Mouse (Mus musculus) kidney, adult 9 months (tissue): ENCODE measurements around the gene Phyhipl.

Experiments
- DNase-seq: peaks from one replicate; pipeline ENCODE4 v3.0.0; 2022

Phyhipl gene

DNA sequence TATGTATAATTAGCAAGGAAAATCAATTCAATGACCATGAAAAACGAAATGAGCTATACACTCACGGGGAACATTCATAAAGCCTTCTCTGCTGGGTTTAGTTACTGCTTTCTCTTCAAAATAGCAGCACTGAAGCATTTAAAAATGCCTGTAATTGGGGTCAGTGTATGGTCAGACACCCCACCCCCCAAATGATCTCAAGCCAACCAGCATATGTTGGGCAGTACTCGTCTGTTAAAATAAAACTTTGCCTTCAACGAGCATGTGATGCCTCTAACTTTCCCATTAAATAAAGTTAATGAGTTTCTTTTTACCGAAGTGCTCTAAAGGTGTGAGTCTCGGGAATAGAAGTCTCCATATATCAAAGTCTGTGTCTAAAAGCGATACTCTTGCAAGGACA lies at the start of gene Phyhipl:
Gene Phyhipl, minus strand, starts transcription at position 138 of the 400 bp plus-strand sequence.
- peak; percentile 92 for DNase-seq

DNA sequence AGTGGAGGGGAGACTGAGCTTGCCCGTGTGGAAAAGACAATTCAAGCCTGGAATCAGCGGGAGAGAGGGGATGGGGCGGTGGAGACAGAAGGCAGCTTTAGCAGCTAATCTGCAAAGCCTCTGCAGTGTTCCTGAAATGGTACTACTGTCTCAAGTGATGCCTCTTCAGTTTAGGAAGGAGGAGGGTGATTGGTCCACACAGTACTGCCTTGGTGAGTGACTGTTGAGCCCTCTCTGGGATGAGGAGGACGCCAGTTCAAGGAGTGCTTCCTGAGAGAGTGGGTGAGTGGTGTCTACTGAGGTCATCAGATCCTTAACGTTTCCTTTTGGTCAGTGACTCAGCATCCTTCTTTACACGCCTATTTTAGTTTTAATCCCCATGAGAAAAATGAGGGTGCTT lies 47.4 kb upstream of the Phyhipl start:
- DNase-seq = no peak

DNA sequence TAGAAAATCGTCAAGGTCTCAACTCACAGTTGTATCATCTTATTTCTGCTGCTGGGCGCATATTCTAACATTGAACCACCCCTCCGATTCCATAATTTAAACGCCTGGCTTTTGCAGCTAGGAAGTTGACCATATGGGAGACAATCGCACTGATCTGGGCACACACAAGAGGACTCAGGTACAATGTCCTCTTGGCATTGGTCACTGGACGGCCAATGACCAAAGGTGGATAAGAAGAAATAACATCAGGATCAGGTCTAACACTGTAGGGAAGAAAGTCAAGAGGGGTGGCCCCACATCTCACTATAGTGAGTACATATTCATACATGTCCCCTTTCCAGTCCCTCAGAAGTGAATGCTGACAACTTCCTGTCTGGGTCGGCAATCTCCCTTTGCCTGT lies 43.8 kb upstream of the Phyhipl start:
- DNase-seq = peak; percentile 79

DNA sequence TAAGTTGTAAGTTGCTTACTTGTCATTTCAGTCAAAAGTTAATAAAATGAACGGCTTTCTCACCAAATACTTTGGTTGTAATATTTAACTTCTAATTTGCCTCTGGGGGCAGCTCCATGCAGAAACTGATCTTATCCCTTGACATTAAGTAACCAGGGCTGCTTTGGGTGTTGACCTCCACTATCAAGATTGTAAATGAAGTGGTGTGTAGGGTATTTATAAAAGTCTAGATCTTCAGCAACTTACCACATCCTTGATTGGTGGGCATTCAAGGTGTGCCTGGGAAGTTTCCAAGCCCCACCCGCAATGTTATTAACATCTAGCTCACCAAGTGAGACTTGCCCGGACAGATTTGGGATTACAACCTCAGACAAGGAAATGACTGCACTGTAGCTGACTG lies 42.2 kb upstream of the Phyhipl start:
- DNase-seq = peak; percentile 77

DNA sequence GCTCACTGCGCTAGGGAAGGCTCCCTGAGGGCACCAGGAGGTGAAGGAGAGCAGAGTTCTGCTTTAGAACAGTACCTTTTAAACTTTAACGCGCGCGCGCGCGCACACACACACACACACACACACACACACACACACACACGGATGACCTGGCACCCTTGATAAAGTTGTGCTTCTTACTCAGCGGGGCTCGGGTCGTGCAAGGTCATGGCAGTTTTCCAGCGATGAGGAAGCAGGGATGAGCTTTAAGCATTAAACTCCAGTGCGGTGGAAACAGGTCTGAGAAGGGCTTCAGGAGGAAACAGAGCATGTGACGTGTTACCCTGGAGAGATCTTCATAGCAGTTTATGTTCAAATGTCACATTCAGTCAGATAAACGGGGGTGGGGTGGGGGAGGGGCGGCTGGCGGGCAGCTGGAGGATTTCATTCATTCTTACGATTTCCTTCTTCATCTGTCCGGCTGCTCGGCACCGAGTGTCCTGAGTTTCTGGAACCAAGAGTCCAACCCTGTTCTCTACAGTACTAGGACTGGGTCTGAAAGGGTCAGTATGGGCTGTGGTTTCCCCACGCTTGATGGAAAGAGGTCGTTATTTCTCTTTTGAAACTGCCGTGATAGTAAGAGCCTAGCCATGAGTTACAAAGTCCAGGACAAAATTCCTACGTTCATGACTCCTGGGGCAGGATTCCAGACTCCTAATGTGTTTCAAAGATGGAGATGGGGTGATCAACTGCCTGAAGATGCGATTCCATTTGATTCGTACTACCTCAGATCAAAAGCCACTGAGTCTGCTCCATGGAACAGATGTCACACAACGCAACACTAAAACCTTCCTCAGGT lies 41.2 kb upstream of the Phyhipl start:
- peak; percentile 91 for DNase-seq

DNA sequence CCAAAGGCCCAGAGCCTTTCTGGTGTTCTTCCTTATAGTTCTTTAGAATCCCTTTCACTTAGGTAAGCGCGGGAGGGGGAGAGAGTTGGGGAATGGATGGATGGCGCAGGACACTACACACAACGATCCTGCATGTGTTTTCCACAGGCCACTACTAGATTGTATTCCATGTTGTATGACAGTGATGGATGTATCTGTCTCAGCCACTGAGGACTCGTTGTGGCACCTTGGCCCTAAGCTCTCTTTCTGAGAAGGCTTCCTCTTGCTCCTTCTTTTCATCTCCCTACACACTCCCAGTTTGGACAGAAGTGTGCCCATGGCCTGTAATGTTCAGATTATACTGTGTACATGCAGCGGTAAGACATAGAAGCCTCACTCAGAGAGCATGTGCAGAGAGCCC lies 33.6 kb upstream of the Phyhipl start:
- no peak for DNase-seq

DNA sequence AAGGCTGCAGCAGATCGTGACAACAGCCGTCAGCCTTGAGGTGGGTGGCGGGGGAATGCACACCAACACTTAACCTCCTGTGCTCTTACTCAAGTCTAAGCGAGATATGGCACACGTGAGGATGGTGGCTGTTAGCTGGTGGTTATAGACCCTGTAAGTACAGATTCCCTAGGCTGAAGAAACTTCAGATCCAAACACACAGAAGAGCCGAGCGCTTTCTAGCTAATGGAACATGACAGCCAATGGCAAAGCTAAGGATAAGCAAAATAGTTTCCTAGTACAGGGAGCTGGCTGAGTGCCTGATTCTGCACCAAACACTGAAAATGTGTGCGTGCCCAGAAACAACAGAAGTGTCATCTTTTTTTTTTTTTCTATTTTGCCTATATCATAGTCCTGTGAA lies 33.1 kb upstream of the Phyhipl start:
- DNase-seq = no peak

DNA sequence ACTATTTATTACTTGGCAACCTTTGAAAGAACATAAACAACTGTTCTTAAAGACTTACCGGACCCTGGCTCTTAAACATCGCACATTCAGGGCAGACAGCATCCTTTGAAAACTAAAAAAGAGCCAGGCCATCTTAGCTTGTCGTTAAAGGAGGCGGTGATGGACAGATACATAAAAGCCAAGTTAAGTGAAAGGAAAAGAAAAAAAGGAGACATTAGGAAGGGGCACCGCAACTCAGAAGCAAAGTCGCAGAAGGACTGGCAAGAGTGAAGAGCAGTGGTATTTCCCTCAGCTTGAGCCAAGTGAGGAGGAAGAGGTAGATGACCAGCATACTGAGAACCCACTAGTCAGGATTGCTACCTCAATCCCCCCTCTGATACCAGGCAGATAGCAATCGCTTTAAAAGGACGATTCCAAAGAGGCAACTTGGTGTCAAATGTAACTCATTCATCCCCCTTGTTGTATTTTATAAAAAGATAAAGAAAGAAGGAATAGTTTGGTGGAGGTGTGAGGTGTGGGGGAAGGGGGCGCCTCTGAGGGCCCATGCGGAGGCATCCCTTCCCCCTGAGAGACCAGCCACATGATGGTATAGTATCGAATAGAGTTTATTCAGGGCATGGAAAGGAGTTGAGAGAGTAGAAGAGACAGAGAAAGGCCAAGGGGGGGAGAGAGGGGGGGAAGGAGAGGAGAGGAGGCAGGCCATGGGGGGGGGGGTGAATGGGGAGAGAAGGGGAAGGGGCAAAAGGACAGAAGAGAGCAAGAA lies 31.4 kb upstream of the Phyhipl start:
- no peak for DNase-seq

DNA sequence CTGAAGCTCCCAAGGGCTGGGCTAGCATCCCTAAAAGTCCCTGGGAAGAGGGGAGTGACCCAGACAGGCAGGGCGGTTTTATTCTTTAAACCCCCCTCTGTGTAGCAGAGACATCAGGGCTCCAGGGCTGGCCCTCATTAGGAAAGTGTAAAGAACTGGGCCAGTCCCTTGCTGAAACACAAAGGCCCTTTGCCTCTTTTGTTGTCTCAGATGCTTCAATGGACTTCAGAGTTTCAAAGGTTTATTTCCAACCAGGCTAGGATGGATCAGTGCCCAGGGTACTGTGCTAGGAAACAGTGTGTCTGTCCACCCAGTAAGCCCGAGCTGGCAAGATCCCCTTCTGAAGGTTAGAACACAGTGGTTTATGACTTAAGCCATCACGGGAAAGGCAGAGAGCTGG lies 30.7 kb upstream of the Phyhipl start:
- peak; percentile 83 for DNase-seq

DNA sequence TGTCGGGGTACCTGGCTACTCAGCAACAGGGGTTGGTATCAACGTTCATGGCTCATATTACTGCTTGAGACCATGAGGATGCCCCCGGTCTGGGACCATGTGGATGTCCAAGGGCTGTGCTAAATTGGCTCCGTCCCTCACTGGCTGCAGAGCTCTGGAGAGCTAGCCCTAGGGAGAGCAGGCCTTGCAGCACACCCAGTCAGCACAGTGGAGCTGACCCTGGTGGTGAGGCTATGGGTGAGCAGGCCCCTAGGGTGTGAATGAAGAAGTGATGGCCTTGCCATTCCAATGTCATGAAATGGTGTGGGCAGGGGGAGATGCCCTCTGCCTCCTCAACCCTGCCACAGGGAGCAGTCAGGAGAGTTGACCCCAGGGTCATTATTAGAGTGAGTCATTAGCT lies 27.7 kb upstream of the Phyhipl start:
- no peak for DNase-seq

DNA sequence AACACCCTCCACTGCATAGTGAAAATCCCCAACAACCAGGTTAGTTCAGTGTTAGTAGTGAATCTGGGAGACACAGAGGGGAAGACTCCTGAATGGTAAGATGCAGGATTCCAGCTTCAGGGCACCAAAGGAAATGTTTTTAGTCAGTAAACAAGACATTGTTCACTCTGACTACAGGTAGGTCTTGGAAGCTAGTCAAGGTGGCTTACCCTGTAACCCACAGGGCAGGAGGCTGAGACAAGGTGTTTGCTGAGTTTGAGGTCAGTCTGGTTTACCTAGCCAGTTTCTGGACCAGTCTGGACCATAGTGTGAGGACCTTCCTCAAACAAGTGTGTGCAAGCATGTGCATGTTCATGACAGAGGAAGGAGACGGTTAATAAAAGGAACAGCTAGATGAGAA lies 22.2 kb upstream of the Phyhipl start:
- DNase-seq = no peak

DNA sequence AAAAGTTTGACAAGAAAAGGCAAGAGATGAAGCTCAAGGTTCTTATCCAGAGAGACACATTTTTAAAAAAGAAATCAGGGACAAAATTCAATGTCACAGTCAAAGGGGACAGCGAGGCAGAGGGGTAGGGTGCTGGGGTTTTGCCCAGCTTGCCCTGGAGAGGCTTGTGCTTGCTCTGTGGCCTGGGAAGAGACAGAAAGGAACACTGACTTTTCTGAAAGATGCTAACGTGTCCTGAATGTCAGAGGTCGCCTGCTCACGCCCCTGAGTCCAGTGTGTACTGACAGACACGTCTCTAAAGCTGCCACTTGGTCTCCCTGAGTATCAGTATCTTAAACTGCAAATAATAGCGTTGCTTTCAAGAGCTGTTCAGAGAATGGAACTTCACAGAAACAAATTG lies 507 bp upstream of the Phyhipl start:
- no peak for DNase-seq

DNA sequence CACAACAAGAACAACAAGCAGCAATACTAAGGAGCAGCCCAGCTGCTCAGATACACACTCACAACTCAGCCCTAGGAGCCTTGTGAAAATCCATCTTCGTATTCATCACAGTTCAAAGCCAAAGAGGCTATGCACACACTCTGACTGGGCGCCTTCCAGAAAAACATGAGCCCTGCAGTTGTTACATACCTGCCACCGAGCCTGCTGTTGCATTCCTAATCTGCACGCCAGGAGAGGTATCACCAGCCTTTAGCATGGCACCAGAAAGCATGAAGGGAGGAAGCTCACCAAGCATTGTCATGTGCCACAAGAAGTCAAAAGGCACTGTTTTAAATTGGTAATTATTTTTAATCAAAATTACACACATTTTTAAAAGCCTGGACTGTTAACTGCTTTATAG lies 1.1 kb downstream of the Phyhipl start:
- DNase-seq = no peak

DNA sequence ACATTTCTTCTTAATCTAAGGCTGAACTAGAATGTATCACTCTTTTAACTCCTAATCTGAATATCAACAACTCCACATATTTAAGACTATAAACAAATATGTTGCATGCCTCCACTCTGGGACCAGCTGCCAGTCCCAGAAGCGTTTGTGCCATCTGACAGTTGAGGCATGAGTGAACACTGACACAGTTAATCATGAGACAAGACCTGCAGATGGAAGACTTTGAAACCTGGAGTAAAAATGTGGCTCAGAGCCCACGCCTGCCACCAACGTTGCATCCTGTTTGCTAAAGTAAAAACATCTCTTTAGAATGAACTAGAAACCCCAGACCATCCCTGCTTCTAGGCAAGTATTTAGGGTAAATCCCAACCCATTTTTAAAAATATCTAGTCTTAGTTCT lies 1.6 kb downstream of the Phyhipl start:
- DNase-seq = peak; percentile 82

DNA sequence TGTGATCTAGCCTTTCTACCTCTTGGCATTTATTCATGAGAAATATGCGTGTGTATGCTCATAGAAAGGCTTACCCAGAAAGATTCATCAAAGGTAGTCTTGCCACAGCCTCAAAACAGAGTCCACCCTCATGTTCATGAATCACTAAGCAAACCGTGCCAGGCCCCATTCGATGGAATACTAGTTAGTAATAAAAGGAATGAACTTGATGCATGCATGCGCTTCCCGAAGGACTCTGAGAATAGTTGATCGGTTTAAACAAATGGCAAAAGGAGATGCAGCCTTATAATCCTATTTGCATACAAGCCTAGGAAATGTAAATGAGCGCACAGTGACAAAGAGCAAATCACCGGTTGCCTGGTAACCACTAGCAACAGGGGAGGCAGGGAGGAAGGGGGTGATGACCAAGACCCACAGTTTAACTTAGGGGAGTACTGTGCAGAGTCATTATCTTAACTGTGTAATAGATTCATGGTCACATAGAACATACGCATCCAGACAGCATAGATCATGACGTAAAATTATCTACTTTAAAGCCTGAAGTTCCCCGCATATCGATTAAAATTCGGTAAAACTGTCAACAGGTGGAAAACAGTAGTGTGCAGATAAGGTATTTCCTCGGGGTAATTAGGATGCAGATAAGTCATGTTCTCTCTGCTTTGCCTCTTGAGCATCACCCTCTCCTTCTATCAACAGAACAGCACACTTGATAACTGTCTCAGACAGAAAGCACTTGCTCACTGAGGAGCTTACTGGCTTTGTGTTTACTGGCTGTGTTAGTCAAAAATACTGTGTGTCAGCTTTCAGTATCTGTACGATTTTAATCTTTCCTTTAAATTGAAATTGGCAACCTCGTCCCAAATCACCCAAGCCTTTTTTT lies 3.8 kb downstream of the Phyhipl start:
- no peak for DNase-seq

DNA sequence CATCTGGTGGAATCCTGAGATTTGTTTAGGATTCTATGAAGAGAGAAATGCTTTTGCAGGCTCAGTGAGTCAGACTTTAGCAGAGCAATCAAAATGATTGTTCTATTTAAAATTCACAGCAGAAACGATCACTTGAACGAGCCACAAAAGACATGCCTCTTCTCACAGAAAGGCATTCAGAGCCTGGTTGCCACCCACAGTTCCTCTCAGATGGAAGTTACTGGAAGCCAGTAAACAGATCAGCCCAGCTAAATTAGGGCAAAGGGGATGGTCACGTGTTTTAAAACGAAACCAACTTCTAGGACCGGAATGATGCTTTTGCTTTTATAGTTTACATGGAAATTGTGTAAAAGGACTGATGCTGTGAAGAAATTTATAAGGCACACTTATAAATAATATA lies 6.9 kb downstream of the Phyhipl start:
- DNase-seq = peak; percentile 62

DNA sequence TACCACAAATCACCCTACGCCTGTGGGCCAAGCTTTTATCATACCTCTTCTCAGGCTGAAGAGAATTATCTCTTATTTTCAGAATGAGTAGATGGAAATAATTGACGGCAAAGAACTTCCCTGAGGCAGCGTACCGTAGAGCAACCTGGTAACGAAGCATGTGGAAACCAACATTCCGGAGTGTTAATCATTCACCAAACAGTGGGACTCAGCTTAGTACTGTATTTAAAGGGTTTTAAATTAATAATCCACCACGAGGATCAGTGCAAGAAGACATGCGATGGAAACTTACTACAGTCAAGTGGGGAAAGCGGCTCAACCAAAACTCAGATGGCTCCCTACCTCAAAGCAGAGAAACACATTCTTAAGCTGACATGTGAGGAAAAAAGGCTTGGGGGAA lies 12.6 kb downstream of the Phyhipl start:
- DNase-seq = peak; percentile 96

DNA sequence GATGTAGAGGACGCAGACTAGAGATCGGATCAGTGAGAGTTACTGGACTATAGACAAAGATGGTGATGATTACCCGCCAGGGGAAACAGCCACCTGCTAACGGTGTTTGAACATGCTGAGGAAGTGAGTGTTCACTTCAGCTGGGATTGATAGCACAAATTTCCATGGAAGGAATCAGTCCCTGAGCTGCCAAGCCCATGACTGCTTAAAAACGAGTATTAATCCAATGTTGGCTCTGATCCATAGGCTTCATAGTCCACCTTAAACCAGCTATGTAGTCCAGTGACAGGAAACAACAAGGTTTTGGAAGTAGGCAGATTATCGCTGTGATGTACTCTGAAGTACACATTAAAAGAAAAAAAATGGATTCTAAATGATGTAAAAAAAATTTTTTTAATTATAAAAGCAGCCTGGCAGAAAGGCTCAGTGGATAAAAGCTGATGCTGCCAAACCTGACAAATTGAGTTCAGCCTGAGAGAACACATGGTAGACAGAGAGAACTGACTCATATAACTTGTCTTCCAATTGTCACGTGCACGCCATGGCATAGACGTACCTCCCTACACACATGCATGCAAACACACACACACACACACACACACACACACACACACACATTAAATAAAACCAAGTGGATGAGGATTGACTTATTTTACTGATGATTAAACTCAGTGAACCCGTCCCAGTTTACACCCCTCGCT lies 14.7 kb downstream of the Phyhipl start:
- peak; percentile 81 for DNase-seq

DNA sequence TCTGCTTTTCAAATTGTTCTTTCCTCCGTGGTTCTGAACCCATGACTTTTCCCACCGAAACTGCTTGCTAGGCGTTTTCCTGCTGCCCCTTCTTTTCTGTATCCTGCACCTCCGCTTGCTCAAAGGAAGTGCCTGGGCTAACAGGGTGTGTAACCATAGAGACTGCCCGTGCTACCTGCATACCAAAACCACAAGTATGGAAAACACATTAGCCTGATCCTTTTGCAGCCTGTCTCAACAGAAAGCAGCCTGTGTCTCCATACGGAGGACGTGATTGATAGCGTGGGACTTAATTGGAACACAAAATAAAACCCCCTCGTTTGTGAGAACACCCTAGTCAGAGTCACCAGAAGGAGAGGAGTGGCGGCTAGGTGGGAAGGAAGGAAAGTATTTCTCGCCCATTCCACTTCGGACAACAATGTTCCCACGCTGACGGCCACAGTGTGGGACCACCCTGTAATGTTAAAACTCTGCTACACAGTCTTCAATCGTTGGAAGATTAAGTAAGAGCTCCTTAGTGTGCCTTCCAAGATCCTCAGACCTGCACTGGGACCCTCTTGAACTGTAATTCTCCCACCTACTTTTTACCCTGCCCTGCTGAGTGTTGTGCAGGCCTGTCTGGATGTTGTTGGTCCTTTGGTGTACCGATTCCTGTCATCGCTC lies 15.6 kb downstream of the Phyhipl start:
- no peak for DNase-seq

DNA sequence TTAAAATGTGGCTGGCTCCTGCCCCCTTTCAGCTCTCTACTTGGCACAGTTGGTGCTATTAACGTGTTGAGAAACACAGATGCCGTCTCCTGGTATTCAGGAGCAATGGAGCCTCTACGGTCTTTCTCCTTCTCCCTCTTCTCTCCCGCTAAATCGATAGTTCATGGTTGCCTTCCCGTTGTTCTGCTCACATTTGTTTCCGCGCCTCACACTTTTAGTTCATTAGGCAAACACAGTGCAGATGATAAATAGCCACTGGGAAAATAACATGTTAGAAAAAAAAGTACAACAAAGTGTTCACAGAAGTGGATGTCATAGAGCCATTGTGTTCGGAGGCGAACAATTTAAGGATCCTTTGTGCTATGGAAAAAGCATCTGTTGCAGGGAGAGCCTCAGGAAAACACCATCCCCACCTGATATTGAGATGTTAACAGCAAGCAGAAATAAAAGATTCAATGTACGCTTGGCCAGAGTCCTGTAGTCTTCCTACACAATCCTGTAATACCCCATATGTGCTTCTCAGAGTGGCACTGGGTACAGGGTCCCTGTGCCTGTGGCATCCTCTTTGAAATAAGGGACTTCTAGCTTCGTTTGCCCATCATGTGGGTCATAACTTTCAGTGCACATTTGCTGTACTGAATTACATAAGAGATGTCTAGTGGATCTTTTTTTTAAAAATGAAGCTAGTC lies 18.0 kb downstream of the Phyhipl start:
- no peak for DNase-seq

DNA sequence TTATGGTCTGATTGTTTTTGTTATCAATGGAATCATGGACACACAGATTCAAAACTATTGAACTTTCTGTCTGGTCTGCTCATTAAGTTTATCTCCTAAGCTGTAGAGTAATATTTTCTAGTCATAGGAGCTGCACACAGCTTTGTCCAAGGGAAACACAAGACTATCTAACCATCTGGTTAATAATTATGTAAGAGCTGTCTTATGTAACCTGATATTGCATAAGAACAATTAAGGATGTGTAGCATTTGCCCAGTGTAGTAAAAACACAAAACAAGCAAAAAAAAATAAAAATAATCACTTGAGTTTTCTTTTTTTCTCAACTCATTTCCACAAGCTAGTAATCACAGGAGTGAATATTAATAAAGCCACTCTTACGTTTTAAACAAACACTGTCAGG lies 20.5 kb downstream of the Phyhipl start:
- DNase-seq = no peak

DNA sequence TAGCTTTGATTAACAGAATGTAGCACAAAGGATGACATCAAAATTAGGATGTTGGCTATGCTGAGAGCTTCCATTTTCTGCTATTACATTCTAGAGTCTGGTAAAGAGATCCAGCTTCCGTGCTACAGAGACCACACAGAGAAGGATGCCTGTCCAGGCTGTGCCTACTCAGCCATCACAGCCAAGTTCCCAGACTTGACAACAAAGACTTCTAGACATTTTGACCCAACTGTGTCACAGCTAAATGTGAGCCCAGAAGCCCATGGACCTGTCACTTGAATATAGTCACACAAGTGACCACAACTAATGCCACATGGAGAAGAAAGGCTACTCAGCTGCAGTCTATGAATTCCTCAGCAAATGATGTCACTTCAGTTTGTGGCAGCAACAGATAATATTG lies 24.6 kb downstream of the Phyhipl start:
- DNase-seq = no peak
